Mouse (Mus musculus): ENCODE results near the gene Dsp.

- TF ChIP-seq CTCF (IDR thresholded peaks at IDR 0.05; ENCODE audit: low read depth, low read length) (no peak), POLR2A (IDR thresholded peaks at IDR 0.05; ENCODE audit: borderline replicate concordance, low read depth, low read length) (no peak)
Measured at GRCm38 (mm10) chr13:38152429-38153035, 1.4 kb downstream of the Dsp start.
